Mouse (Mus musculus): ENCODE measurements around the gene Arid4b. TPM values are rescaled to one million over a fixed set of nuclear protein-coding genes. Genes with fewer than 3 reads are reported as not detected.

The Arid4b gene
- polyA plus RNA-seq, 1 experiment from 2014 or later: 62.7 TPM

DNA sequence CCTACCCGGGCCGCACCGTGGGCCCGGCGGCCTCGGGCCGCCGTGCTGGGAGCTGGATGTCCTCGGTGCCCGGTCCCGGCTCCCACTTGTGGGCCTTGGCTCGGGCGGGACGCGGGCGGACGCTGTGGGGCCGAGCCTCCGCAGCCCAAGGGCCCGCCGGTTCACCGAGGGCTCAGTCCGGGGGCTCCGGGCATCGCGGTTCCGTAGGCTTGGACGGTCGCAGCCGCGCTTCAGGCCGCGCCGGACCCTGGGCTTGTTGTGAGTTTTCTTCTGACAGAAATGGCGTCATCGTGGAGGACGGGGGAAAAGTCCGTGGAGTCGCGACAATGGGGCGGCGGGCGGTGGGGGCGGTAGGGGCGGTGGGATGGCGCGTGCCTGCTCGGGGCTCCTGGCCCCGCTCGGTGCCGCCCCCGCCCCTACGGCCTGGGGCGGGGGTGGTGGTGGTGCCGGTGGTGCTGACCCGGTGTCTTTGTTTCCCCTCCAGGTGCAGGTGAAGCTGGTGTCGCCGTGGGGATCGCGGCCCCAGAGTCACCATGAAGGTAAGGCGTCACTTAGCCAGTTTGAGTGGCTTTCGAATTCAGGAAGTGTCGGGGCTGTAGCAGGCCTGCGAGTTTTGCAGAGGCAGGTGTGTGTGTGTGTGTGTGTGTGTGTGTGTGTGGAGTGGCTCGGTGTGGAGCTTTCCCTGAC is 1.5 kb downstream of the Arid4b start:
- peaks cover 54% of the 10 kb centered on the region for H3K4me1 ChIP-seq (replicated peaks)
- H3K4me3 ChIP-seq: peak overlapping the region; percentile 91
- peak overlapping the region; percentile 89 for H3K9ac ChIP-seq
- H3K27me3 ChIP-seq: no peaks in the 10 kb centered on the region
- peaks cover 2% of the 10 kb centered on the region for H3K36me3 ChIP-seq
- H3K9me3 ChIP-seq: no peaks in the 10 kb centered on the region
- WGBS: under 1% methylated on average over 64 of the region's 65 CpGs
- H3K27ac ChIP-seq (replicated peaks): peak overlapping the region; percentile 93
- peak overlapping the region; percentile 60 for H3K4me2 ChIP-seq
- no peak for ATAC-seq (ENCODE audit: low FRiP score, low read depth)

DNA sequence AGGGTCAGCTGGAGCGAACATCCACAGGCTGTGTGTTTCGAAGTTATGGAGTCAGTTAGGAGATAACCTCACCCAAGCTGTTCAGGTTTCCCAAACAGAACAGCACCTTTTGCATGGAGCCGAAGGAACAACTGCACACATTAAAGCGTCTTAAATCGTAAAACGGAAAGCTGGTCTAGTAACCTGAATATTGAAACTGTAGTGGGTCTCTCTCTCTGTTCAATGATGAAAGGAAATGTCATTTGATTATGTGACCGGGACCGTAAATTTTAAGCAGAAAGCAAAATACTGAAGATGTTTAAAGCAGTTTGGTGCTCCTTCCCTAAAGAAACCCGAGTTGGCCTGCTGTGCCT is 2.0 kb downstream of the Arid4b start:
- H3K9ac ChIP-seq: peak overlapping the region; percentile 89
- WGBS: 20% methylated on average over 9 of the region's 9 CpGs

DNA sequence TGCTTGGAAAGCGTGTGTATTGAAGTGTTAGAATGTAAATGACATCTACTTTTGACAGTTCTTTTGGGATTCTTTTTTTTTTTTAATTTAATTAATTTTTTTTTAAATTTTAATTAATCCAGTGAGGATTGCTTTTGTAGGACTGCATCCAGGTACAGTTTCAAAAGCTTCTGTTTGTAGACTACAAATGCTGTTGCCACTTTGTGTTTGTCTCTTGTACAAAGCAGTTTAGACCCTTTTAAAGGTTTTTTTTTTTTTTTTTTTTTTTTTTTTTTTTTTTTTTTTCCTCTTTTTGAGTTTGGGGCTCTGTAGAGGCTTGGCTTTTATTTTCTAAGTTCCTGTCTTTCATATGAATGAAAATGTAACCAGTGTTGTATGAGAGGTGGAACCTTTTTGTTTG is 2.7 kb downstream of the Arid4b start:
- Histone ChIP-seq H3K4me1 (replicated peaks) (peaks cover 50% of the 10 kb centered on the region), H3K4me2 (peak overlapping the region; percentile 24; the same call in 1 of the 2 replicates), H3K36me3 (no peaks in the 10 kb centered on the region), H3K4me3 (no peak overlapping the region), H3K27me3 (no peaks in the 10 kb centered on the region), H3K9me3 (no peaks in the 10 kb centered on the region), H3K9ac (no peak overlapping the region), H3K27ac (replicated peaks) (no peak overlapping the region)
- no peak for ATAC-seq (ENCODE audit: low FRiP score, low read depth)
- 75% methylated on average over 1 of the region's 1 CpGs for WGBS

More for the DNA sequence above, 2.0 kb downstream of the Arid4b start:
- H3K27ac ChIP-seq (replicated peaks): peak overlapping the region; percentile 93
- peaks cover 54% of the 10 kb centered on the region for H3K4me1 ChIP-seq (replicated peaks)
- no peaks in the 10 kb centered on the region for H3K36me3 ChIP-seq
- H3K4me2 ChIP-seq: peak overlapping the region; percentile 60
- H3K4me3 ChIP-seq: peak overlapping the region; percentile 91
- H3K9me3 ChIP-seq: no peaks in the 10 kb centered on the region
- no peaks in the 10 kb centered on the region for H3K27me3 ChIP-seq
- ATAC-seq (ENCODE audit: low FRiP score, low read depth): no peak

DNA sequence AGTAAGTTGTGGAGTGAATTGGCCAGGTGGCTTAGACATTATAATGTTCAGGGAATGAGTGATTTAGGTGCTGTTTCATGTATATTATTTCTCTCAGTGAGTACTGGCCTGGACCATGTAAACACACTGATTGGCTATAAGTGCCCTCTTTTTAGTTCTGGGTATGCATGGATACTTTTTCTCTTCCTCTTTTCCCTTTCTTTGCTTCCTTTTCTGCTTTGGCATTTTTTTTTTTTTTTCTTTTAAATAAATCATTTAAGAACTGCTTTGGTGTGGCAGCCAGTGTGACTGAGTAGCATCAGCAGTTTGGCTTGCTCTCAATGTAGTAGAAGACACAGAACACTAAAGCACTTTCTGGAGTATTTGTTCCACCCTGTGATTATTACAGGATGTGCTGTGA is 5.0 kb downstream of the Arid4b start:
- Histone ChIP-seq H3K4me3 (no peak overlapping the region), H3K9me3 (no peaks in the 10 kb centered on the region), H3K9ac (no peak overlapping the region), H3K36me3 (no peaks in the 10 kb centered on the region), H3K27me3 (no peaks in the 10 kb centered on the region), H3K4me2 (no peak overlapping the region), H3K4me1 (replicated peaks) (peaks cover 30% of the 10 kb centered on the region), H3K27ac (replicated peaks) (no peak overlapping the region)
- ATAC-seq (ENCODE audit: low FRiP score, low read depth): no peak

DNA sequence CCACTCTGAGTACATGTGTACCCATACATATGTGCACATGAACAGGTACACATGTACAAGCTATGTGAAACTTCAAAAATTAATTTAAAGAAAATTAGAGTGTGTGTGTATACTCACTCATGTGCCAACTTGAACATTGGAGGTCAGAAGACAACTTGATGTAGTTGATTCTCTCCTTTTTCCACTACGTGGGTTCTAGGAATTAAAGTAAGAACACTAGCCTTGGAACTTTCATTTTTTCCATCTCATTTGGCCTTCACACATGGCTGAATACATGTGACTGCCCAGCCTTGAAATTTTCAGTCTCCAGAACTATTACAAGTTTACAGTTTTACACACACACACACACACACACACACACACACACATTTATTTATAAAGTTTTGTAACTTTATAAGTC is 6.3 kb downstream of the Arid4b start:
- H3K27ac ChIP-seq (replicated peaks): no peak overlapping the region
- WGBS: 76% methylated on average over 1 of the region's 1 CpGs

DNA sequence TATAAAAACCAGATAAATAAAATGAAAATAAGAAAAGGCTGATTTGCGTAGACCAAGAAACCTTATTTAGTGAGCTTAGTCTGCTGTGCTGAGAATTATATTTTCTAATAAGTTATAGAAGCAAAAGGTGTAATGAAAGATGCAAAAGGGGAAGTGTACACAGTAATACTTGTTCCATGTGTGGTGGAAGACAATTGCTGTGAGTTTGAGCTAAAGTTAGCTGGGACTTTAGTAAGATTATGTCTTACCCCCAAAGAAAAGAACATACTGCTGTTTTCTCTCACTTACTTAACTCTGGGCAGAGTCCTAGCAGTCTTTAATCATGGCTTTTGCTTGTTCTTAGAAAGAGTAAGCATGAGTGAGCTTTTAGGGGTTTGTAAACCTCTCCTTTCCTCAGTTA is 11.3 kb downstream of the Arid4b start:
- Histone ChIP-seq H3K4me1 (replicated peaks) (no peaks in the 10 kb centered on the region), H3K4me3 (no peak overlapping the region), H3K4me2 (no peak overlapping the region), H3K9me3 (no peaks in the 10 kb centered on the region), H3K9ac (no peak overlapping the region), H3K27ac (replicated peaks) (no peak overlapping the region), H3K27me3 (no peaks in the 10 kb centered on the region), H3K36me3 (no peaks in the 10 kb centered on the region)
- no peak for ATAC-seq (ENCODE audit: low FRiP score, low read depth)
- 100% methylated on average over 1 of the region's 1 CpGs for WGBS

More for the DNA sequence above, 6.3 kb downstream of the Arid4b start:
- H3K27me3 ChIP-seq: no peaks in the 10 kb centered on the region
- peaks cover 30% of the 10 kb centered on the region for H3K4me1 ChIP-seq (replicated peaks)
- no peaks in the 10 kb centered on the region for H3K9me3 ChIP-seq
- H3K4me2 ChIP-seq: no peak overlapping the region
- H3K4me3 ChIP-seq: no peak overlapping the region
- no peak overlapping the region for H3K9ac ChIP-seq
- ATAC-seq (ENCODE audit: low FRiP score, low read depth): no peak
- no peaks in the 10 kb centered on the region for H3K36me3 ChIP-seq

DNA sequence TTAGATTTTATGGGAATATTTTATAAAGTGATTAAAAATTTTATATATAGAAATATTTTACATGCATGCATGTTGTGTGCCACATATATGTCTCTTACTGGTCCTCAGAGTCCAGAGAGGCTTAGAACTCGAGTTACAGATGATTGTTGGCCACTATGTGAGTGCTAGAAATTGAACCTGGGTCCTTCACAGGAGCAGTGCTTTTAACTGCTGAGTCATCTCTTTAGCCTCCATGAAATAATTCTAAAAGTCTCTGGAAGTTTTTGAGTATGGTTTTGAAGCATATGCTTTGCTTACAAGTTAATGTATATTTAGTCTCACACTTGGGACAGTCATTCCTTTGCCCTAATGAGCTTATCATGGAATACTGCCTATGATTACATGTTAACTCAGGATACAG is 12.3 kb downstream of the Arid4b start:
- Histone ChIP-seq H3K4me1 (replicated peaks) (no peaks in the 10 kb centered on the region), H3K9ac (no peak overlapping the region), H3K9me3 (no peaks in the 10 kb centered on the region), H3K27ac (replicated peaks) (no peak overlapping the region), H3K36me3 (no peaks in the 10 kb centered on the region), H3K4me2 (no peak overlapping the region), H3K27me3 (no peaks in the 10 kb centered on the region), H3K4me3 (no peak overlapping the region)
- 87% methylated on average over 1 of the region's 1 CpGs for WGBS
- no peak for ATAC-seq (ENCODE audit: low FRiP score, low read depth)

DNA sequence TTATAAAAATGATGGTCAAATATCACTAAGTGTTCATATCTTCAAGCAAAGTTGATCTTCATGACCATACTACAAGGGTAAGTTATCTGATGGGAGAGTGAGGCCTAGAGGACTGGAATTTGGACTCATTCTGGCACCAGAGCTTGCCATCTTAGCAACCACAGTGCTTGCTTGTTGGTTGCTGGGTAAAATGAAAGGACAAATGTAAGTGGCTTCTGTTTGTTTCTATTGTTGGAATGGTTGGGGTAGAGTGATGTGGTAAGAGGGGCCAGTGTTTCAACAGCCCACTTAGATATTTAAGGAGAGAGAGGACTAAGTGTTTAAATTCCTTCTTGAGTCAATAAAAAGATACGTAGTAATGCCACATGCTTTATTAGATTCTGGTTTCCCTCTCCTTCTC is 25.6 kb downstream of the Arid4b start:
- 80% methylated on average over 1 of the region's 1 CpGs for WGBS
- no peaks in the 10 kb centered on the region for H3K9me3 ChIP-seq
- H3K27me3 ChIP-seq: no peaks in the 10 kb centered on the region
- no peak overlapping the region for H3K4me2 ChIP-seq
- no peak overlapping the region for H3K27ac ChIP-seq (replicated peaks)
- H3K4me1 ChIP-seq (replicated peaks): no peaks in the 10 kb centered on the region
- no peak overlapping the region for H3K4me3 ChIP-seq
- no peak for ATAC-seq (ENCODE audit: low FRiP score, low read depth)
- no peak overlapping the region for H3K9ac ChIP-seq
- no peaks in the 10 kb centered on the region for H3K36me3 ChIP-seq

DNA sequence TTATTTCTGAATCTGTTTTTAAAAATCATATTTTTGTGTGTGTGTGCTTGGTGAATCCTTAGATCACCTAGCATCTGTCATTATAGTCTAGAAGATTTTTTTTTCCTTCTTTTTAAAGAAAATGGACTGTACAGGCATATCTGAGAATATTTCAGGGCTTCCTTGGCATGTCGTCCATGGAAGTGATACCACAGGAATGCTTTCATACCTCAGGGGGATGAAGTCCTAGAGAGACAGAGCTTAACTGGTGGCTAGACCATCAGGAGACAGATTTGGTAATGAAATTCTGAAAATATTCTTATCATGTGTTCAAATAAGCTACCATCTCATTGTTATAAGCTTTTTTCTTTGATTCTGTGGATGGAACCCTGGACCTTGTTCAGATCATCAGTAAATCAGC is 40.0 kb downstream of the Arid4b start:
- no peak overlapping the region for H3K9ac ChIP-seq
- H3K27me3 ChIP-seq: no peaks in the 10 kb centered on the region
- no peak overlapping the region for H3K27ac ChIP-seq (replicated peaks)
- ATAC-seq (ENCODE audit: low FRiP score, low read depth): no peak
- H3K4me2 ChIP-seq: no peak overlapping the region
- H3K4me3 ChIP-seq: no peak overlapping the region
- 53% methylated on average over 1 of the region's 1 CpGs for WGBS
- H3K9me3 ChIP-seq: no peaks in the 10 kb centered on the region
- H3K36me3 ChIP-seq: no peaks in the 10 kb centered on the region
- H3K4me1 ChIP-seq (replicated peaks): no peaks in the 10 kb centered on the region

DNA sequence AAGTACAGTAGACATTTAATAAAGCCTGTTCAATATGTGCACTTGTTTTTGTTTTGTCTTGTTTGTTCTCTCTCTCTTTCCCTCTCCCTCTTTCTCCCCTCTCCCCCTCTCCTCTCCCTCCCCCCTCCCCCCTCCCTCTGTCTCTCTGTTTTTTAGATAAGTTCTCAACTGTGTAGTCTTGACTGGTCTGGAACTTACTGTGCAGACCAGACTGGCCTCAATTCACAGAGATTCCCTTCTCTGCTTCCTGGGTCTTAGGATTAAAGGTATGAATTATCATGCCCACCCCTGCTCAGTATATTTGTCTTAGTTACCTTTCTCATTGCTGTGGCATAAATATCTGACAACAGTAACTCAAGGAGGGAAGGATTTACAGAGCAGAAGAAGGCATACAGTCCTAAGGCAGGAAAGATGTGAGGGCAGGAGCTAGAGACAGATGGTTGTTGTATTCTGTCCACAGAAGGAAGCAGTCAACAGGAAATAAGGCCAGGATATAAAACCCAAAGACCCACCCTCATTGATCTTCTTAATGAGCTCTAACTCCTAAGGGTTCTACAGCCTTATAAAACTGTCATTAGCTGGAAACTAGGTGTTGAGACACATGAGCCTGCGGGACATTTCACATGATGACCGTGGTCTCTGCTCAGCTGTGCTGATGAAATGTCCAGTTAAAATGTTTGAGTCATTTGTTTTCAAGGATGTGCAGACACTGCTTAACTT is 47.3 kb downstream of the Arid4b start:
- Histone ChIP-seq H3K27me3 (no peaks in the 10 kb centered on the region), H3K36me3 (no peaks in the 10 kb centered on the region), H3K4me3 (no peak overlapping the region), H3K9me3 (no peaks in the 10 kb centered on the region), H3K27ac (replicated peaks) (no peak overlapping the region), H3K4me1 (replicated peaks) (peaks cover 15% of the 10 kb centered on the region), H3K4me2 (no peak overlapping the region), H3K9ac (no peak overlapping the region)
- no peak for ATAC-seq (ENCODE audit: low FRiP score, low read depth)
- 85% methylated on average over 2 of the region's 2 CpGs for WGBS

DNA sequence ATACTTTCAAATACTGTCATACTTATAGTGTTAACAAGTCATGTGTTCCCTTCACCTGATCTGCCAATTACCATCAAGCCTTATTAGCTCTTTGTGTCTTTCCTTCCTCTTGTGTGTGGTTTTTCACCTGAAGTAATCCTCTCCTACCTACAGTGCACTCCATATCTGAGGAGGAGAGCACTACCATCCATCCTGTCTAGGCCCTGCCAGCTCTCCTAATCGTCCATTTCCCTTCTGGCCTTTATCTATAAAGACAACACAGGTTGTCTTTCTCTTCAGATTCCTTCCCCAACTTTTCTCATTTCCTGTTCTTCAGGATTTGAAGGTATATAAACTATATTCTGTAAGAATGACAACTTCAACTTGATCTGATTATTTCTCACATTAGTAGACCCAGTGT is 48.1 kb downstream of the Arid4b start:
- no peak overlapping the region for H3K4me2 ChIP-seq
- no peak for ATAC-seq (ENCODE audit: low FRiP score, low read depth)
- no peak overlapping the region for H3K9ac ChIP-seq
- WGBS: 80% methylated on average over 1 of the region's 1 CpGs
- H3K27ac ChIP-seq (replicated peaks): no peak overlapping the region
- no peak overlapping the region for H3K4me3 ChIP-seq
- no peaks in the 10 kb centered on the region for H3K36me3 ChIP-seq
- peaks cover 15% of the 10 kb centered on the region for H3K4me1 ChIP-seq (replicated peaks)
- H3K27me3 ChIP-seq: no peaks in the 10 kb centered on the region
- no peaks in the 10 kb centered on the region for H3K9me3 ChIP-seq

DNA sequence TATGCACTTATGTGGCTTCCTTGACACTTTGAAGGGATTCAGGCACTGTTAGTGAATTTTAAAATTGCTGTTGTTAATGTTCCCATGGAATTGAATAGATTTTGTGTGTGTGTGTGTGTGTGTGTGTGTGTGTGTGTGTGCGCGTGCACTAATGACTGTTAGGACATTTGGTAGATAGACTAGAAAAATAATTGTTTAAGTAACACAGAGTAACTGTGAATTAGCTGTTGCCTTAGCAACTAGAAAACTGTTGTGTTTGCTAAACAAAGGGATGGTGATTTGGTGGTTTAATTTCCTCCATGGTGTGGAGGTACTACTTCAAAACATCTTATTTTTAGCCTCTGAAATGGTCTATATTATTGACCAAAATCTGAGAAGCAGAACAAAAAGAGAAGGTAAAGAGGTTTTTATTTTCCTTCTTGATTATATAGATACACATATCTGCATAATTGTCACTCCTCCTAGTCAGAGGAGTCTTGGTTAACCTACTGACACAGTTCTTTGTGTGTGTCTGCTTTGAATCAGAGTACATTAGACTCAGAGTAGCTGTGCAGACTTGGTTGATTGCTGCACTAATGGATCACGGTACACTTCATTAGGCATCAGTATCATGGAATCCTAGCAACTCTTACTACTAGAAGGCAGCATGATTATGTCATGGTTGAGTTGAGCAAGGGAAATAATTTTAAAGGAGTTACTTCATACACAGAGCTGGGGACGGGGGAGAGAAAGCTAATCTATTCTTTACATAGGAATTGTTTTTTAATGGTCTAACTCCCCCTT is 50.9 kb downstream of the Arid4b start:
- peak; percentile 66; the same call in 1 of the 2 replicates for ATAC-seq (ENCODE audit: low FRiP score, low read depth)
- peak overlapping the region; percentile 64 for H3K27ac ChIP-seq (replicated peaks)
- H3K4me2 ChIP-seq: no peak overlapping the region
- no peaks in the 10 kb centered on the region for H3K36me3 ChIP-seq
- H3K4me1 ChIP-seq (replicated peaks): peaks cover 15% of the 10 kb centered on the region
- H3K4me3 ChIP-seq: no peak overlapping the region
- H3K9me3 ChIP-seq: no peaks in the 10 kb centered on the region
- WGBS: 48% methylated on average over 4 of the region's 4 CpGs
- no peak overlapping the region for H3K9ac ChIP-seq
- H3K27me3 ChIP-seq: no peaks in the 10 kb centered on the region

Measured in hindbrain, embryonic 15.5 days (tissue).